Mouse (Mus musculus): ENCODE data around the gene Rap1b.

Gene Rap1b

GRCm38 (mm10) chr10:117782491-117783260 is 63.2 kb downstream of the Rap1b start:
- no peak for DNase-seq (ENCODE audit: low spot score)

GRCm38 (mm10) chr10:117782056-117782455 is 63.8 kb downstream of the Rap1b start:
- DNase-seq (ENCODE audit: low spot score): no peak

GRCm38 (mm10) chr10:117781021-117781725 is 64.7 kb downstream of the Rap1b start:
- DNase-seq (ENCODE audit: low spot score): no peak

- no peak for DNase-seq (ENCODE audit: low spot score)
Observed at GRCm38 (mm10) chr10:117780306-117780911, 65.4 kb downstream of the Rap1b start.

- DNase-seq (ENCODE audit: low spot score): no peak
Observed at GRCm38 (mm10) chr10:117779581-117780305, 66.1 kb downstream of the Rap1b start.

- no peak for DNase-seq (ENCODE audit: low spot score)
Observed at GRCm38 (mm10) chr10:117778951-117779350, 66.9 kb downstream of the Rap1b start.

- no peak for DNase-seq (ENCODE audit: low spot score)
Observed at GRCm38 (mm10) chr10:117778328-117778910, 67.4 kb downstream of the Rap1b start.

- no peak for DNase-seq (ENCODE audit: low spot score)
Observed at GRCm38 (mm10) chr10:117777501-117778327, 68.1 kb downstream of the Rap1b start.

- no peak for DNase-seq (ENCODE audit: low spot score)
Observed at GRCm38 (mm10) chr10:117777103-117777470, 68.7 kb downstream of the Rap1b start.

GRCm38 (mm10) chr10:117776281-117777102 is 69.3 kb downstream of the Rap1b start:
- no peak for DNase-seq (ENCODE audit: low spot score)

- no peak for DNase-seq (ENCODE audit: low spot score)
Observed at GRCm38 (mm10) chr10:117775401-117776144, 70.3 kb downstream of the Rap1b start.

- no peak for DNase-seq (ENCODE audit: low spot score)
Observed at GRCm38 (mm10) chr10:117774817-117775120, 71.1 kb downstream of the Rap1b start.

- no peak for DNase-seq (ENCODE audit: low spot score)
Observed at GRCm38 (mm10) chr10:117774011-117774816, 71.6 kb downstream of the Rap1b start.

- DNase-seq (ENCODE audit: low spot score): no peak
Observed at GRCm38 (mm10) chr10:117773106-117773720, 72.6 kb downstream of the Rap1b start.

GRCm38 (mm10) chr10:117772364-117773105 is 73.3 kb downstream of the Rap1b start:
- DNase-seq (ENCODE audit: low spot score): no peak

- DNase-seq (ENCODE audit: low spot score): no peak
Observed at GRCm38 (mm10) chr10:117771131-117771510, 74.7 kb downstream of the Rap1b start.

GRCm38 (mm10) chr10:117770286-117771130 is 75.3 kb downstream of the Rap1b start:
- DNase-seq (ENCODE audit: low spot score): no peak
